Mouse (Mus musculus): ENCODE results near the gene Cdipt.

Cdipt gene

GRCm38 (mm10) chr7:127013385-127013784 lies 37.7 kb downstream of the Cdipt start:
- DNase-seq (ENCODE audit: low read depth), result no peak

- no peak for DNase-seq (ENCODE audit: low read depth)
Measured at GRCm38 (mm10) chr7:127014320-127014719, 38.6 kb downstream of the Cdipt start, which contains the start of gene Mvp. Mvp (minus strand) TSS chr7:127014621.

GRCm38 (mm10) chr7:127014993-127015392 lies 39.3 kb downstream of the Cdipt start:
- DNase-seq (ENCODE audit: low read depth), result no peak

- DNase-seq (ENCODE audit: low read depth), result no peak
Measured at GRCm38 (mm10) chr7:127016081-127016480, 40.4 kb downstream of the Cdipt start.

- no peak for DNase-seq (ENCODE audit: low read depth)
Measured at GRCm38 (mm10) chr7:127016481-127016485, 40.6 kb downstream of the Cdipt start, which contains the start of gene Pagr1b. Pagr1b (minus strand) TSS chr7:127016484.

- no peak for DNase-seq (ENCODE audit: low read depth)
Measured at GRCm38 (mm10) chr7:127016486-127016938, 40.8 kb downstream of the Cdipt start.

GRCm38 (mm10) chr7:127016971-127017949 lies 41.5 kb downstream of the Cdipt start, which contains the start of gene Pagr1a:
Pagr1a (minus strand) TSS chr7:127017352.
- DNase-seq (ENCODE audit: low read depth), result peak; percentile 100

- no peak for DNase-seq (ENCODE audit: low read depth)
Measured at GRCm38 (mm10) chr7:127017950-127018345, 42.2 kb downstream of the Cdipt start.

GRCm38 (mm10) chr7:127018416-127019305 lies 42.9 kb downstream of the Cdipt start:
- no peak for DNase-seq (ENCODE audit: low read depth)

GRCm38 (mm10) chr7:127019306-127019960 lies 43.7 kb downstream of the Cdipt start:
- no peak for DNase-seq (ENCODE audit: low read depth)

GRCm38 (mm10) chr7:127020031-127020430 lies 44.3 kb downstream of the Cdipt start:
- DNase-seq (ENCODE audit: low read depth), result no peak

- no peak for DNase-seq (ENCODE audit: low read depth)
Measured at GRCm38 (mm10) chr7:127020491-127020890, 44.8 kb downstream of the Cdipt start.

GRCm38 (mm10) chr7:127020901-127021562 lies 45.3 kb downstream of the Cdipt start, which contains the start of the genes Gm42742 and Prrt2:
Gm42742 (minus strand) TSS chr7:127021097.
Prrt2 (minus strand) TSS chr7:127021211.
- no peak for DNase-seq (ENCODE audit: low read depth)

GRCm38 (mm10) chr7:127021563-127022527 lies 46.1 kb downstream of the Cdipt start:
- DNase-seq (ENCODE audit: low read depth), result no peak

- no peak for DNase-seq (ENCODE audit: low read depth)
Measured at GRCm38 (mm10) chr7:127022528-127023271, 47.0 kb downstream of the Cdipt start.

- DNase-seq (ENCODE audit: low read depth), result no peak
Measured at GRCm38 (mm10) chr7:127023272-127023691, 47.6 kb downstream of the Cdipt start.

- DNase-seq (ENCODE audit: low read depth), result no peak
Measured at GRCm38 (mm10) chr7:127023896-127024690, 48.4 kb downstream of the Cdipt start.

GRCm38 (mm10) chr7:127024755-127025555 lies 49.2 kb downstream of the Cdipt start:
- peak; percentile 66 for DNase-seq (ENCODE audit: low read depth)

All from c-Kit-positive CD71-positive TER-119-negative erythroid progenitor cells, embryonic 14.5 days (primary cell).